Mouse (Mus musculus): ENCODE results near the gene Pctp.

The Pctp gene

DNA sequence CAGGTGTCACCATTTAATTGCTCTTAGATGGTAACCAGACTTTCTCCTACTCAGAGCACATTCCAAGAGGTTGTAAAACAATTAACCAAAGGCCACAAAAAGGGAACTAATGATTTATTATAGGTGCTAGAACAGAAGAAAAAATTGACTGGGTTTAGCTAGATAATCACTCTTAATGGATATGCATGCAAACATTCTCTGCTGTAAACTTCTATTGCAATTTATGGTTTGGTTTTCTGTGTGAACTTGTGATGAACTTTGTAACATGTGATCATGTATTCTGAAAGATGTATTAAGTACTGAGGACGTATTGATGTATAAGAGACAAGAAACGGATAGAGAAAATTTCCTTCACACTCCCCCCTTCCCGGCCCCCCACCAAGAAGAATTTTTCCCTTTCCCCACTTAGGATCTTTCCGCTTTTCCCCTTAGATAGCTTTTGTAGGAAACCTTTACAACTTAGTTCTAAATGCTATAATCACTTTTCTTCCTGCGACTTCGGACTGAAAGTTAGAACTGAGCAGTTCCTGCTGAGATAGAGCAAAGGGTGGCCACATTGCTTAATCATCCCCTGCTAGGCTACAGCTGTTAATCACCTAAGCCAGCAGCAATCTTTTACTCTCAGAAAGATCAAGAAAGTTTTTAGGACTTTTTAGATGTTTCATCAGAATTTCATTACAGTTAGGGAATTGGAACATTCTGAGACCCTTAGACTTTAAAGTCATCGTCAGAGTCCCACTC is 5.3 kb upstream of the Pctp start:
- no peak for DNase-seq (ENCODE audit: low spot score)

- no peak for DNase-seq (ENCODE audit: low spot score)
Measured at GRCm38 (mm10) chr11:90006111-90006510, 3.4 kb upstream of the Pctp start.

- no peak for DNase-seq (ENCODE audit: low spot score)
Measured at GRCm38 (mm10) chr11:90003386-90003785, 692 bp upstream of the Pctp start.

- no peak for DNase-seq (ENCODE audit: low spot score)
Measured at GRCm38 (mm10) chr11:90002987-90003348, 274 bp upstream of the Pctp start.

GRCm38 (mm10) chr11:90001396-90002230 is 1.1 kb downstream of the Pctp start:
- no peak for DNase-seq (ENCODE audit: low spot score)

- no peak for DNase-seq (ENCODE audit: low spot score)
Measured at GRCm38 (mm10) chr11:90000666-90001065, 2.0 kb downstream of the Pctp start.

- no peak for DNase-seq (ENCODE audit: low spot score)
Measured at GRCm38 (mm10) chr11:89998996-89999770, 3.5 kb downstream of the Pctp start.

- DNase-seq (ENCODE audit: low spot score), result no peak
Measured at GRCm38 (mm10) chr11:89996856-89997255, 5.8 kb downstream of the Pctp start.

GRCm38 (mm10) chr11:89996406-89996805 is 6.3 kb downstream of the Pctp start:
- no peak for DNase-seq (ENCODE audit: low spot score)

DNA sequence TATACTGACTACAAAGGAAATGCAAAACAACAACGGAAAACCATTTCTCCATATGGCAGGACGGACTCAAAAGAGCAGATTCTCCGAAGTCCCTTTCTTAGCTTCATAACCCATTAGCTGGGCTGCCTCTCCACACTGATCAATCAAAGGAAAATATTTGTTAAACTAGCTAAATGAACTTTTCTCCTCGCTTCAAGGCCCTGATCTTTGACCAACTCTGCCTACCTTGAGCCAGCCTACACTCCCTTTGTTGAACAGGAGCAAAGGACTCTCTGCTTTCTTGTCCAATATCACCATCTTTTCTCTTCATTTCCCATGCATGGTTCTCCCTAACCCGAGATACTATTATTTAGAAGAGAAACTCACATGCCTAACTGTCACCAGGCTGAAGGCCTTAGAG is 7.1 kb downstream of the Pctp start:
- no peak for DNase-seq (ENCODE audit: low spot score)

DNA sequence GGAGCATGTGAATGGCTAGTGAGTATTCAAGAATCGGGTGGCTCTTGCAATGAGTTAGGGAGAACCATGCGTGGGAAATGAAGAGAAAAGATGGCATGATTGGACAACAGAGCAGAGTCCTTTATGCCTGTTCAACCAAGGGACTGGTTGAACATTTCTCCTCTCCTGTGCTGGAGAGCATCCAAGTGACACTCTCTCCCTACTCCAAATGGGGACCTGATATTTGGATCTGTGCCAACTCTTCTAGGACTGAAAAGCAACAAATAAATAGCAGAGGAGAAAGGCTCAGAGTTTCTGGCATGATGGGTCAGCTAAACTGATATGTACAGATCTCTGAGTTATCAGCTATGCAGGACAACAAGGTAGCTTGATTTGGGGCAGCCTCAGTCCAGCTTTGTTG is 8.0 kb downstream of the Pctp start:
- no peak for DNase-seq (ENCODE audit: low spot score)

DNA sequence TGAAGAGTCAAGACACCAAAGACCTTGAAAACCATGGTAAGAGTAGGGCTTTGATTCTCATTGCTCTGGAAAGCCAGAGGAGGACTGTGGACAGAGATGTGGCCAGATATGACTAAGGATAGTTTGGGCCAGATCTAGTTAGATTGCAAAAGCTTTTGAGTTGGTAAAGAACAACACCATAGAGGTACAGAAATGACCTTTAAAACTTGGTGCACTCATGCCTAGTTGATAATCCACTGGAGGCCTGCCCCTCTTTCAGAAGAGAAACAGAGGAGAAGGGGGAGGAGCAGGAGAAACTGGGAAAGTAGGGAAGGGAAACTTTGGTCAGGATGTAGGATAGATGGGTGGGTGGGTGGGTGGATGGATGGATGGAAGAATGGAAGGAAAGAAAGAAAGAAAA is 11.0 kb downstream of the Pctp start:
- DNase-seq (ENCODE audit: low spot score), result no peak

DNA sequence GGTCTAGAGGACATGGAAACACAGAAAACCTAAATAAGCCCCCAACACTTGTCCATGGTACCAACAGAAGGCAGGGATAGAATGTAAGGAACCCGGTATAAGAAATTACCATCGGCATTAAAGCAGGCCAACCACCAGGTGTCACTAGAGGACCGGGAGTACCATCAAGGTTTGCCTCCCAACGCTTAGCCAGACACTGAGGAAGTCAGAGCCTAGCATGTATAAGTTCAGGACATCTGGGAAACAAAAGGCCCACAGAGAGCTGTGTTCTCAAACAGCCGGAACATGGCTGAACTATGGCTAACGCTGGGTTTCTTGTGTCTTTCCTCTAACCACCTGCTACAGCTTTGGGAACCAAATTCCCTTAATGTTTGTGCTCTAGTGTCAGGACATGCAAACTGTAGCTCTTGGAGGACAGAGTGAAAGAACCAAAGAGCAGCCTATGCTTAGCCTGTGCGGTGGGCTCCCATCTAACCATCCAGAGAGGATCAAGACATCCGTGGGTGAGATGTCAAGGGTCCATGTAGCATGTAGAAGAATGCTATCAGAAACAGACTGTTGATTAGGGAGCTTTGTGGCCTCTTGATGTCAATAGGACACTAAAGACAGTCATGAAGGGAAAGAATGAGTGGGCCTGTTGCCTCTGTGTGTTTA is 13.6 kb downstream of the Pctp start:
- peak; percentile 70 for DNase-seq (ENCODE audit: low spot score)

DNA sequence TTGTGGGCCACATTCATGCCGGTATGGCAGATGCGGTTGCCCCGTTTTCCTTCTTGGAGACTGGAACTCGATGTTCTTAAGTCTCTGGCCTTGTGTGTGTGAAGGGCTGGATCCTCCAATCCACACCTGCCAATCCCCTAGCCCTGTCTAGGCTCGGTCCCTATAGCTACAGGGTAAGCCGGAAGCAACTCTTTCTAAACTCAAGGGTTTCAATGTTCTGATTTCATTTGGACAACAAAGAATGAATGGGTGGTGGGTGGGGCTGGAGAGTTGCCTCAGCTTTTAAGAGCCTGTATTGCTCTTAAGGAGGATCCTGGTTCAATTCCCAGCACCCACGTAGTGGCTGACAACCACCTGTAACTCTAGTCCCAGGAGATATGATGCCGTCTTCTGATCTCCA is 16.2 kb downstream of the Pctp start:
- no peak for DNase-seq (ENCODE audit: low spot score)

- DNase-seq (ENCODE audit: low spot score), result no peak
Measured at GRCm38 (mm10) chr11:89985200-89986187, 17.2 kb downstream of the Pctp start.

DNA sequence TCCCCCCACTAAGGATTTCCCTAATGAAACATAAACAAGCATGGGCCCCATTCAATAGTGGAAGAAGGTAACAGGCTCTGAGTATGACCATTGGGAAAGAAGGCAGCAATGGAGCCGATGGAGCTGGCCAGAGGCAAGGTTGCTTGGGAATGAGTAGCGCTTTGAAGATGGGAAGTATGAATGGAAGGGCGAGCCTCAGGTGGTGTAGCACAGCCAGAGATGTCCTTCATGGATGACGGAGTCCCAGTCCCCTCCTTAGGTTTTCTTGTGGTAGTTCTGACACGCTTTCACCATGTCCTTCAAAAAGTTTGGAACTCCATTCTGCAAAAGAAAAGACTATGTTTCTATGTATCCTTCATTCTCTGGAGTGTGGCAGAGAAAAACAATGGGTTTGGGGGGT is 18.3 kb downstream of the Pctp start:
- no peak for DNase-seq (ENCODE audit: low spot score)

- no peak for DNase-seq (ENCODE audit: low spot score)
Measured at GRCm38 (mm10) chr11:89982918-89983317, 19.8 kb downstream of the Pctp start.

DNA sequence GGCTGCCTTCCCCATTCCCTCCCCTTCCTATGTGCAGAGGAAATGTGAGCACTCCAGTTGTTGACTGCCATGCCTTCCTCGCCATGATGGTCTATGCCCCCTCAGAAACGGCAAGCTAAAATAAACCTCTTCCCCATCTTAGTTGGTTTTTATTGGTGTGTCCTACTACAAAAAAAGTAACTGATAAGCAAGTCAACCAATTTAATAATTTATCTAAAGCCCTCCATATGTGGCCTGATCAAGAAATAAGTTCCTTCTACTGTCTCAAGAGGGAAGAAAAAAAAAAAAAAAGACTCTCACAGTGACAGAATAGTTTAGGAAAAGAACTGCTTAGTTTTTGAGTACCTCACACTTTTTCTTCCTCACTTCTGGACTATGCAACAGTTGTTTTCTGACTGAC is 22.6 kb downstream of the Pctp start:
- no peak for DNase-seq (ENCODE audit: low spot score)

- no peak for DNase-seq (ENCODE audit: low spot score)
Measured at GRCm38 (mm10) chr11:89978914-89979818, 23.5 kb downstream of the Pctp start.

- DNase-seq (ENCODE audit: low spot score), result no peak
Measured at GRCm38 (mm10) chr11:89978353-89978831, 24.3 kb downstream of the Pctp start.

Data from ovary, postnatal 14 days (tissue).